ENCODE assay signal across 8 mouse cellular contexts in the genomic region with DNA sequence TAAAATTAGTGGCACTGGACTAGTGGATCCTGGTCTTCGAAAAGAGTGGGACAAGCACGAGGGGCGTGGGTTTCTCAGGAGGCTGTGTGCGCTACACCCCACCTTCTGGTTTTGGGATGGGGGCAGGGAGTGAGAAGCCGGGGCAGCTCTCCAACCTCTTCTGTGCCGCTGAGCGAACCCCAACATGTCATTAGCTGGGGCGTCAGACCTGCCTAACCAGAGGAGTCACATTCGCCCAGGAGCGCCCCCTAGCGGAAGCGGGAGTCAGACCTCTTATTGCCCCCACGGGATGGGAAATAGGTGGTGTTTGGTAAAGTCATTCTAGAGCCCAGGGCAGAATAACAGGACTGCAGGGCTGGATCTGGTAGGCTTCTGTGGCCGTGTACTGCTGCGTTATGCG. TPM values are rescaled to one million over a fixed set of nuclear protein-coding genes. Genes with fewer than 3 reads are reported as not detected.
DNase-seq lines count a peak whose midpoint lies in the region; ATAC-seq and TF ChIP-seq lines count a peak whose summit lies in the region.

No protein-coding gene starts in this region.

- H3K4me1 ChIP-seq in intestine, postnatal 0 days (replicated peaks; ENCODE audit: control insufficient read depth, insufficient read depth, low read length) = 0 out of 2 replicates have a peak, but pooled peaks cover 9% of the 10 kb centered on the region
- peaks cover 12% of the 10 kb centered on the region for H3K4me1 ChIP-seq in limb, embryonic 14.5 days (ENCODE audit: control insufficient read depth, insufficient read depth, low read length)
- H3K4me1 ChIP-seq in midbrain, embryonic 14.5 days (ENCODE audit: control insufficient read depth, insufficient read depth, low read length) = peaks cover 26% of the 10 kb centered on the region
- H3K4me1 ChIP-seq in stomach, embryonic 14.5 days (ENCODE audit: control insufficient read depth, insufficient read depth, low read length) = peaks cover 20% of the 10 kb centered on the region

- TF ChIP-seq CTCF in intestine, postnatal 0 days (IDR thresholded peaks at IDR 0.05; ENCODE audit: low read depth) = peak; percentile 89

- peaks cover 8% of the 10 kb centered on the region; the same call in 1 of the 2 replicates for H3K36me3 ChIP-seq in intestine, postnatal 0 days (ENCODE audit: control insufficient read depth, insufficient read depth)
- peaks cover 14% of the 10 kb centered on the region; the same call in 1 of the 2 replicates for H3K36me3 ChIP-seq in limb, embryonic 14.5 days (ENCODE audit: control insufficient read depth, insufficient read depth, low read length)
- peaks cover 8% of the 10 kb centered on the region for H3K36me3 ChIP-seq in midbrain, embryonic 14.5 days (ENCODE audit: control insufficient read depth, insufficient read depth, low read length)
- peaks cover 9% of the 10 kb centered on the region for H3K36me3 ChIP-seq in stomach, embryonic 14.5 days (ENCODE audit: control insufficient read depth, insufficient read depth, low read length)

- TF ChIP-seq POLR2A in limb, embryonic 14.5 days (IDR thresholded peaks at IDR 0.05; ENCODE audit: borderline replicate concordance, extremely low read depth, insufficient read depth, insufficient read length) = no peak

- no peaks in the 10 kb centered on the region for H3K27me3 ChIP-seq in intestine, postnatal 0 days (replicated peaks; ENCODE audit: control insufficient read depth, insufficient read depth, low read length)
- no peaks in the 10 kb centered on the region for H3K27me3 ChIP-seq in limb, embryonic 14.5 days (ENCODE audit: control insufficient read depth, insufficient read depth, low read length)
- 0 out of 2 replicates have a peak, but pooled peaks cover 6% of the 10 kb centered on the region for H3K27me3 ChIP-seq in midbrain, embryonic 14.5 days (ENCODE audit: control insufficient read depth, insufficient read depth, low read length)
- no peaks in the 10 kb centered on the region for H3K27me3 ChIP-seq in stomach, embryonic 14.5 days (ENCODE audit: control insufficient read depth, insufficient read depth, low read length)

- no peak overlapping the region for H3K27ac ChIP-seq in intestine, postnatal 0 days (ENCODE audit: low read depth, low read length)
- H3K27ac ChIP-seq in limb, embryonic 14.5 days (replicated peaks; ENCODE audit: low read depth, low read length) = 0 out of 2 replicates have a peak overlapping the region, but pooled peaks have one; percentile 0
- no peak overlapping the region for H3K27ac ChIP-seq in midbrain, embryonic 14.5 days (replicated peaks; ENCODE audit: low read depth, low read length)
- peak overlapping the region; percentile 52; the same call in 1 of the 2 replicates for H3K27ac ChIP-seq in stomach, embryonic 14.5 days (ENCODE audit: low read length)

- no peaks in the 10 kb centered on the region for H3K9me3 ChIP-seq in intestine, postnatal 0 days (ENCODE audit: control insufficient read depth)
- H3K9me3 ChIP-seq in limb, embryonic 14.5 days (ENCODE audit: control insufficient read depth, low read length) = no peaks in the 10 kb centered on the region
- no peaks in the 10 kb centered on the region for H3K9me3 ChIP-seq in midbrain, embryonic 14.5 days (ENCODE audit: control insufficient read depth, low read length)
- H3K9me3 ChIP-seq in stomach, embryonic 14.5 days (ENCODE audit: control insufficient read depth, low read depth, low read length) = no peaks in the 10 kb centered on the region

- peak overlapping the region; percentile 96 for H3K4me2 ChIP-seq in intestine, postnatal 0 days (replicated peaks; ENCODE audit: low read depth)
- peak overlapping the region; percentile 97 for H3K4me2 ChIP-seq in limb, embryonic 14.5 days (replicated peaks; ENCODE audit: low read depth, low read length, severe bottlenecking)
- H3K4me2 ChIP-seq in midbrain, embryonic 14.5 days (ENCODE audit: low read length) = peak overlapping the region; percentile 97
- peak overlapping the region; percentile 96 for H3K4me2 ChIP-seq in stomach, embryonic 14.5 days (replicated peaks; ENCODE audit: low read depth, low read length)

- H3K4me3 ChIP-seq in intestine, postnatal 0 days (ENCODE audit: low read depth, low read length) = peak overlapping the region; percentile 73
- peak overlapping the region; percentile 66 for H3K4me3 ChIP-seq in limb, embryonic 14.5 days (replicated peaks; ENCODE audit: low read length)
- peak overlapping the region; percentile 70 for H3K4me3 ChIP-seq in midbrain, embryonic 14.5 days (replicated peaks; ENCODE audit: low read depth, low read length)
- peak overlapping the region; percentile 82 for H3K4me3 ChIP-seq in stomach, embryonic 14.5 days (ENCODE audit: low read depth, low read length)

- H3K9ac ChIP-seq in intestine, postnatal 0 days (ENCODE audit: low read depth, low read length) = peak overlapping the region; percentile 40; the same call in 1 of the 2 replicates
- peak overlapping the region; percentile 52 for H3K9ac ChIP-seq in limb, embryonic 14.5 days (ENCODE audit: low read depth, low read length, severe bottlenecking)
- H3K9ac ChIP-seq in midbrain, embryonic 14.5 days (replicated peaks; ENCODE audit: low read length) = no peak overlapping the region
- peak overlapping the region; percentile 33; the same call in 1 of the 2 replicates for H3K9ac ChIP-seq in stomach, embryonic 14.5 days (replicated peaks; ENCODE audit: low read depth, low read length)

- DNase-seq in right cerebral cortex, adult 18-20 months = peak; percentile 68
- no peak for DNase-seq in right cerebral cortex, postnatal 25 days
- DNase-seq in embryo, embryonic 10 days (ENCODE audit: low spot score) = peak; percentile 72
- DNase-seq in heart, adult 11 months = peak; percentile 98
- DNase-seq in limb, embryonic 14.5 days (ENCODE audit: low spot score) = peak; percentile 54
- peak; percentile 69 for DNase-seq in midbrain, embryonic 14.5 days

- peak; percentile 11; the same call in 1 of the 2 replicates for ATAC-seq in intestine, postnatal 0 days
- ATAC-seq in limb, embryonic 14.5 days (ENCODE audit: low FRiP score, low read depth) = no peak
- no peak for ATAC-seq in midbrain, embryonic 14.5 days (ENCODE audit: low FRiP score, low TSS enrichment)
- ATAC-seq in stomach, embryonic 14.5 days (ENCODE audit: insufficient number of reproducible peaks, insufficient read depth, low FRiP score, low read depth) = no peak

- 8% methylated on average over 16 of the region's 16 CpGs for WGBS in intestine, postnatal 0 days
- WGBS in limb, embryonic 14.5 days = 12% methylated on average over 16 of the region's 16 CpGs
- 13% methylated on average over 16 of the region's 16 CpGs for WGBS in midbrain, embryonic 14.5 days
- WGBS in stomach, embryonic 14.5 days = 14% methylated on average over 16 of the region's 16 CpGs

RNA-seq across cellular contexts. Expression of a gene that starts 2.2 kb away (rescaled TPM):
- polyA plus RNA-seq in intestine, postnatal 0 days (2015; fragmentation: Nextera tagmentation; extraction: Ambion mirVana) = 1.4 TPM in 2 replicates
- 33.8 and 39.3 TPM in 2 replicates for polyA plus RNA-seq in limb, embryonic 14.5 days (2012; rRNA removed)
- 15.3 and 16.8 TPM in 2 replicates for polyA plus RNA-seq in limb, embryonic 14.5 days (2014; fragmentation: Nextera tagmentation; extraction: Ambion mirVana)
- polyA plus RNA-seq in midbrain, embryonic 14.5 days (2014; fragmentation: Nextera tagmentation; extraction: Ambion mirVana) = 1.6 and 1.9 TPM in 2 replicates
- 9.6 and 10.0 TPM in 2 replicates for polyA plus RNA-seq in stomach, embryonic 14.5 days (2014; fragmentation: Nextera tagmentation; extraction: Ambion mirVana)

RNA-seq across cellular contexts. Expression of a gene that starts 2.4 kb away (rescaled TPM):
- polyA plus RNA-seq in intestine, postnatal 0 days (2015; fragmentation: Nextera tagmentation; extraction: Ambion mirVana) = 8.3 and 9.7 TPM in 2 replicates
- 13.7 and 19.4 TPM in 2 replicates for polyA plus RNA-seq in limb, embryonic 14.5 days (2012; rRNA removed)
- polyA plus RNA-seq in limb, embryonic 14.5 days (2014; fragmentation: Nextera tagmentation; extraction: Ambion mirVana) = 25.2 and 28.7 TPM in 2 replicates
- 16.4 and 18.9 TPM in 2 replicates for polyA plus RNA-seq in midbrain, embryonic 14.5 days (2014; fragmentation: Nextera tagmentation; extraction: Ambion mirVana)
- polyA plus RNA-seq in stomach, embryonic 14.5 days (2014; fragmentation: Nextera tagmentation; extraction: Ambion mirVana) = 20.5 and 23.9 TPM in 2 replicates

RNA-seq across cellular contexts. Expression of a gene that starts 17.1 kb away (rescaled TPM):
- polyA plus RNA-seq in intestine, postnatal 0 days (2015; fragmentation: Nextera tagmentation; extraction: Ambion mirVana) = 22.1 and 27.1 TPM in 2 replicates
- polyA plus RNA-seq in limb, embryonic 14.5 days (2012; rRNA removed) = 72.3 and 93.5 TPM in 2 replicates
- 74.3 and 86.1 TPM in 2 replicates for polyA plus RNA-seq in limb, embryonic 14.5 days (2014; fragmentation: Nextera tagmentation; extraction: Ambion mirVana)
- polyA plus RNA-seq in midbrain, embryonic 14.5 days (2014; fragmentation: Nextera tagmentation; extraction: Ambion mirVana) = 78.9 and 97.7 TPM in 2 replicates
- 86.0 and 92.8 TPM in 2 replicates for polyA plus RNA-seq in stomach, embryonic 14.5 days (2014; fragmentation: Nextera tagmentation; extraction: Ambion mirVana)

RNA-seq across cellular contexts. Expression of a gene that starts 20.1 kb away (rescaled TPM):
- polyA plus RNA-seq in intestine, postnatal 0 days (2015; fragmentation: Nextera tagmentation; extraction: Ambion mirVana) = 6.2 and 8.7 TPM in 2 replicates
- polyA plus RNA-seq in limb, embryonic 14.5 days (2012; rRNA removed) = 58.1 and 73.8 TPM in 2 replicates
- polyA plus RNA-seq in limb, embryonic 14.5 days (2014; fragmentation: Nextera tagmentation; extraction: Ambion mirVana) = 11.3 and 12.6 TPM in 2 replicates
- polyA plus RNA-seq in midbrain, embryonic 14.5 days (2014; fragmentation: Nextera tagmentation; extraction: Ambion mirVana) = 21.6 and 27.9 TPM in 2 replicates
- polyA plus RNA-seq in stomach, embryonic 14.5 days (2014; fragmentation: Nextera tagmentation; extraction: Ambion mirVana) = 8.8 and 10.3 TPM in 2 replicates

RNA-seq across cellular contexts. Expression of a gene that starts 42.2 kb away (rescaled TPM):
- 1.6 TPM in 2 replicates for polyA plus RNA-seq in intestine, postnatal 0 days (2015; fragmentation: Nextera tagmentation; extraction: Ambion mirVana)
- 11.5 and 12.8 TPM in 2 replicates for polyA plus RNA-seq in limb, embryonic 14.5 days (2012; rRNA removed)
- 12.5 and 15.2 TPM in 2 replicates for polyA plus RNA-seq in limb, embryonic 14.5 days (2014; fragmentation: Nextera tagmentation; extraction: Ambion mirVana)
- 0.36 and 0.59 TPM in 2 replicates for polyA plus RNA-seq in midbrain, embryonic 14.5 days (2014; fragmentation: Nextera tagmentation; extraction: Ambion mirVana)
- polyA plus RNA-seq in stomach, embryonic 14.5 days (2014; fragmentation: Nextera tagmentation; extraction: Ambion mirVana) = 6.0 and 8.9 TPM in 2 replicates

Comparison
In these comparisons a context has a peak if more than half of its experiments do, and no peak if none do; other contexts are left out.
1. H3K27ac ChIP-seq: peak in limb, embryonic 14.5 days (single experiment) and stomach, embryonic 14.5 days (single experiment); none in intestine, postnatal 0 days (single experiment) and midbrain, embryonic 14.5 days (single experiment).
2. Peak in every context shown above with its lines, with median percentiles within 50 percentile points of each other: H3K4me2 ChIP-seq and H3K4me3 ChIP-seq.